Mouse (Mus musculus): ENCODE measurements around the gene Hist1h3f. TPM values are rescaled to one million over a fixed set of nuclear protein-coding genes. Genes with fewer than 3 reads are reported as not detected.
"Not testable (repeated sequence)": the region's sequence is repeated elsewhere in the genome, so short reads cannot be mapped to it uniquely, and the experiment has no call there.

The Hist1h3f gene
- total and polyA plus RNA-seq, 2 experiments from 2014 or later: 0.17 to 119 TPM

GRCm38 (mm10) chr13:23546694-23547093, 2.8 kb downstream of the Hist1h3f start:
- H3K4me2 ChIP-seq (ENCODE audit: low read depth): no peak overlapping the region
- TF ChIP-seq CTCF (IDR thresholded peaks at IDR 0.05; ENCODE audit: low read depth): no peak
- no peaks in the 10 kb centered on the region for H3K27me3 ChIP-seq (ENCODE audit: insufficient read depth, low read length)
- DNase-seq (no peak), ATAC-seq (no peak)
- H3K27ac ChIP-seq (ENCODE audit: low read depth, low read length): no peak overlapping the region
- 0 out of 2 replicates have a peak, but pooled peaks cover 8% of the 10 kb centered on the region for H3K4me1 ChIP-seq (ENCODE audit: insufficient read depth)
- WGBS: 78% methylated on average over 5 of the region's 5 CpGs
- H3K36me3 ChIP-seq (ENCODE audit: insufficient read depth): no peaks in the 10 kb centered on the region
- H3K9me3 ChIP-seq (ENCODE audit: low read length): no peaks in the 10 kb centered on the region
- no peak overlapping the region for H3K4me3 ChIP-seq (ENCODE audit: low read depth, low read length)
- H3K9ac ChIP-seq: no peak overlapping the region

GRCm38 (mm10) chr13:23550761-23551145, 6.9 kb downstream of the Hist1h3f start:
- no peak for TF ChIP-seq CTCF (IDR thresholded peaks at IDR 0.05; ENCODE audit: low read depth)
- H3K4me2 ChIP-seq (ENCODE audit: low read depth): peak overlapping the region; percentile 57
- no peaks in the 10 kb centered on the region for H3K36me3 ChIP-seq (ENCODE audit: insufficient read depth)
- H3K27me3 ChIP-seq (ENCODE audit: insufficient read depth, low read length): no peaks in the 10 kb centered on the region
- 0 out of 2 replicates have a peak, but pooled peaks cover 4% of the 10 kb centered on the region for H3K4me1 ChIP-seq (ENCODE audit: insufficient read depth)
- H3K9me3 ChIP-seq (ENCODE audit: low read length): no peaks in the 10 kb centered on the region
- ATAC-seq (no peak), DNase-seq (peak; percentile 24)
- H3K9ac ChIP-seq: peak overlapping the region; percentile 49
- H3K4me3 ChIP-seq (ENCODE audit: low read depth, low read length): peak overlapping the region; percentile 40
- peak overlapping the region; percentile 75 for H3K27ac ChIP-seq (ENCODE audit: low read depth, low read length)
- 9% methylated on average over 3 of the region's 3 CpGs for WGBS

GRCm38 (mm10) chr13:23551146-23551834, 7.4 kb downstream of the Hist1h3f start, which contains the start of gene Hist1h4f:
TSS of gene Hist1h4f (minus strand) at chr13:23551648.
- not testable (repeated sequence) for H3K36me3 ChIP-seq (ENCODE audit: insufficient read depth); H3K27me3 ChIP-seq (ENCODE audit: insufficient read depth, low read length); H3K4me1 ChIP-seq (ENCODE audit: insufficient read depth); H3K9me3 ChIP-seq (ENCODE audit: low read length)
- ATAC-seq (peak; percentile 88), DNase-seq (peak; percentile 95)
- Histone ChIP-seq H3K9ac (peak within 1 kb of the TSS; percentile 49), H3K4me2 (ENCODE audit: low read depth) (peak within 1 kb of the TSS; percentile 57), H3K4me3 (ENCODE audit: low read depth, low read length) (peak within 1 kb of the TSS; percentile 40), H3K27ac (ENCODE audit: low read depth, low read length) (peak within 1 kb of the TSS; percentile 75)
- TF ChIP-seq CTCF (IDR thresholded peaks at IDR 0.05; ENCODE audit: low read depth): peak; percentile 72
- 3% methylated on average over 47 of the region's 47 CpGs for WGBS

GRCm38 (mm10) chr13:23551931-23552914, 8.4 kb downstream of the Hist1h3f start:
- Histone ChIP-seq H3K9ac (no peak overlapping the region), H3K36me3 (ENCODE audit: insufficient read depth) (no peaks in the 10 kb centered on the region)

GRCm38 (mm10) chr13:23552962-23553361, 9.1 kb downstream of the Hist1h3f start, which contains the start of gene Hist1h1d:
TSS of gene Hist1h1d (plus strand) at chr13:23553262.
- no peak for ATAC-seq
- no peaks in the 10 kb centered on the region for H3K27me3 ChIP-seq (ENCODE audit: insufficient read depth, low read length)

More at GRCm38 (mm10) chr13:23551931-23552914, 8.4 kb downstream of the Hist1h3f start:
- H3K27ac ChIP-seq (ENCODE audit: low read depth, low read length): no peak overlapping the region; the same call in 1 of the 2 replicates
- H3K4me3 ChIP-seq (ENCODE audit: low read depth, low read length): peak overlapping the region; percentile 40; the same call in 1 of the 2 replicates
- 46% methylated on average over 8 of the region's 8 CpGs for WGBS
- H3K9me3 ChIP-seq (ENCODE audit: low read length): no peaks in the 10 kb centered on the region
- 0 out of 2 replicates have a peak, but pooled peaks cover 4% of the 10 kb centered on the region for H3K4me1 ChIP-seq (ENCODE audit: insufficient read depth)
- H3K27me3 ChIP-seq (ENCODE audit: insufficient read depth, low read length): no peaks in the 10 kb centered on the region
- no peak for TF ChIP-seq CTCF (IDR thresholded peaks at IDR 0.05; ENCODE audit: low read depth)
- no peak for ATAC-seq
- no peak for DNase-seq
- peak overlapping the region; percentile 57 for H3K4me2 ChIP-seq (ENCODE audit: low read depth)

GRCm38 (mm10) chr13:23554393-23554792, 10.5 kb downstream of the Hist1h3f start:
- Histone ChIP-seq H3K27ac (ENCODE audit: low read depth, low read length) (peak overlapping the region; percentile 82), H3K27me3 (ENCODE audit: insufficient read depth, low read length) (no peaks in the 10 kb centered on the region), H3K4me1 (ENCODE audit: insufficient read depth) (0 out of 2 replicates have a peak, but pooled peaks cover 4% of the 10 kb centered on the region), H3K9me3 (ENCODE audit: low read length) (no peaks in the 10 kb centered on the region), H3K36me3 (ENCODE audit: insufficient read depth) (no peaks in the 10 kb centered on the region), H3K9ac (peak overlapping the region; percentile 56), H3K4me3 (ENCODE audit: low read depth, low read length) (peak overlapping the region; percentile 51), H3K4me2 (ENCODE audit: low read depth) (peak overlapping the region; percentile 99)
- ATAC-seq: no peak
- 18% methylated on average over 9 of the region's 9 CpGs for WGBS
- peak; percentile 27 for DNase-seq
- TF ChIP-seq CTCF (IDR thresholded peaks at IDR 0.05; ENCODE audit: low read depth): no peak

More at GRCm38 (mm10) chr13:23552962-23553361, 9.1 kb downstream of the Hist1h3f start, which contains the start of gene Hist1h1d:
- no peak within 1 kb of the TSS for H3K4me3 ChIP-seq (ENCODE audit: low read depth, low read length)
- DNase-seq: no peak
- H3K4me2 ChIP-seq (ENCODE audit: low read depth): no peak within 1 kb of the TSS; the same call in 1 of the 2 replicates
- no peaks in the 10 kb centered on the region for H3K9me3 ChIP-seq (ENCODE audit: low read length)
- H3K27ac ChIP-seq (ENCODE audit: low read depth, low read length): peak within 1 kb of the TSS; percentile 82; the same call in 1 of the 2 replicates
- H3K4me1 ChIP-seq (ENCODE audit: insufficient read depth): 0 out of 2 replicates have a peak, but pooled peaks cover 4% of the 10 kb centered on the region
- H3K36me3 ChIP-seq (ENCODE audit: insufficient read depth): no peaks in the 10 kb centered on the region
- no peak within 1 kb of the TSS for H3K9ac ChIP-seq
- no peak for TF ChIP-seq CTCF (IDR thresholded peaks at IDR 0.05; ENCODE audit: low read depth)

Measured in forebrain, postnatal 0 days (tissue).